In genomic region chr8:84767221-84767620, GRCm38 (mm10) we compare ENCODE assay signal across 21 mouse cellular contexts. TPM values are rescaled to one million over a fixed set of nuclear protein-coding genes. Genes with fewer than 3 reads are reported as not detected.
DNase-seq lines count a peak whose midpoint lies in the region; ATAC-seq and TF ChIP-seq lines count a peak whose summit lies in the region.
"Had no signal": no experiment of that assay in that cellular context is flagged by ENCODE, and none has a peak within 500 bp of the region (broad histone marks: within the 10 kb centered on the region; RNA-seq: fewer than 3 reads in every experiment).

No protein-coding gene starts in this region.

- peaks cover 62% of the 10 kb centered on the region for H3K36me3 ChIP-seq in embryonic facial prominence, embryonic 13.5 days
- no peaks in the 10 kb centered on the region for H3K36me3 ChIP-seq in embryonic facial prominence, embryonic 10.5 days (replicated peaks)
- H3K36me3 ChIP-seq in hindbrain, embryonic 13.5 days: no peaks in the 10 kb centered on the region
- H3K36me3 ChIP-seq in hindbrain, embryonic 14.5 days (replicated peaks; ENCODE audit: control insufficient read depth, insufficient read depth): no peaks in the 10 kb centered on the region
- no peaks in the 10 kb centered on the region for H3K36me3 ChIP-seq in midbrain, embryonic 15.5 days (replicated peaks)
- no peaks in the 10 kb centered on the region for H3K36me3 ChIP-seq in midbrain, postnatal 0 days (ENCODE audit: insufficient read depth, low read length)
- H3K36me3 ChIP-seq: heart, embryonic 10.5 days; intestine, embryonic 15.5 days had no signal

- no peak overlapping the region for H3K4me2 ChIP-seq in embryonic facial prominence, embryonic 13.5 days
- 0 out of 2 replicates have a peak overlapping the region, but pooled peaks have one; percentile 15 for H3K4me2 ChIP-seq in hindbrain, embryonic 13.5 days
- H3K4me2 ChIP-seq in hindbrain, embryonic 14.5 days (replicated peaks): no peak overlapping the region; the same call in 1 of the 2 replicates
- H3K4me2 ChIP-seq in midbrain, embryonic 15.5 days: peak overlapping the region; percentile 6; the same call in 1 of the 2 replicates
- no peak overlapping the region for H3K4me2 ChIP-seq in midbrain, postnatal 0 days (ENCODE audit: low read depth, low read length, poor library complexity, severe bottlenecking)
- H3K4me2 ChIP-seq: intestine, embryonic 15.5 days; limb, embryonic 12.5 days; liver, embryonic 11.5 days had no signal

- H3K9me3 ChIP-seq in embryonic facial prominence, embryonic 13.5 days: no peaks in the 10 kb centered on the region
- H3K9me3 ChIP-seq in embryonic facial prominence, embryonic 10.5 days: no peaks in the 10 kb centered on the region
- H3K9me3 ChIP-seq in hindbrain, embryonic 13.5 days: no peaks in the 10 kb centered on the region
- no peaks in the 10 kb centered on the region for H3K9me3 ChIP-seq in hindbrain, embryonic 14.5 days (ENCODE audit: control insufficient read depth, low read length)
- no peaks in the 10 kb centered on the region for H3K9me3 ChIP-seq in midbrain, embryonic 15.5 days
- H3K9me3 ChIP-seq in midbrain, postnatal 0 days (ENCODE audit: low read length): no peaks in the 10 kb centered on the region
- H3K9me3 ChIP-seq: heart, embryonic 10.5 days; intestine, embryonic 15.5 days; limb, embryonic 12.5 days had no signal

- ATAC-seq in embryonic facial prominence, embryonic 13.5 days (ENCODE audit: insufficient number of reproducible peaks, insufficient read depth, low FRiP score, low TSS enrichment, low read depth): no peak
- no peak for ATAC-seq in hindbrain, embryonic 13.5 days (ENCODE audit: low FRiP score)
- no peak for ATAC-seq in hindbrain, embryonic 14.5 days (ENCODE audit: low FRiP score)
- no peak for ATAC-seq in midbrain, embryonic 15.5 days (replicated peaks)
- ATAC-seq in midbrain, postnatal 0 days (ENCODE audit: low FRiP score): no peak
- ATAC-seq: intestine, embryonic 15.5 days; liver, postnatal 0 days; lung, postnatal 0 days had no signal

- no peak for DNase-seq in embryonic facial prominence, embryonic 10.5 days (ENCODE audit: low spot score)
- DNase-seq in hindbrain, embryonic 14.5 days (ENCODE audit: low spot score): no peak
- DNase-seq in midbrain, postnatal 0 days (ENCODE audit: low spot score): no peak
- DNase-seq in heart, adult 11 months: no peak
- DNase-seq: adrenal gland, adult 2 months; heart, postnatal 4 days; kidney, adult 8-10 months; kidney, postnatal 10 days; liver, postnatal 0 days; right cerebral cortex, postnatal 25 days; spleen, adult 18-20 months had no signal

- TF ChIP-seq CTCF in midbrain, postnatal 0 days (IDR thresholded peaks at IDR 0.05): no peak

- H3K9ac ChIP-seq in embryonic facial prominence, embryonic 13.5 days: 0 out of 2 replicates have a peak overlapping the region, but pooled peaks have one; percentile 11
- H3K9ac ChIP-seq in hindbrain, embryonic 13.5 days: no peak overlapping the region
- no peak overlapping the region for H3K9ac ChIP-seq in hindbrain, embryonic 14.5 days
- no peak overlapping the region for H3K9ac ChIP-seq in midbrain, embryonic 15.5 days
- no peak overlapping the region for H3K9ac ChIP-seq in midbrain, postnatal 0 days (replicated peaks; ENCODE audit: low read length, poor library complexity, severe bottlenecking)
- H3K9ac ChIP-seq: intestine, embryonic 15.5 days; limb, embryonic 12.5 days; liver, postnatal 0 days had no signal

- WGBS in embryonic facial prominence, embryonic 13.5 days: 75% methylated on average over 10 of the region's 10 CpGs
- WGBS in embryonic facial prominence, embryonic 10.5 days: 78% methylated on average over 10 of the region's 10 CpGs
- 82% methylated on average over 10 of the region's 10 CpGs for WGBS in hindbrain, embryonic 13.5 days
- 71% methylated on average over 10 of the region's 10 CpGs for WGBS in hindbrain, embryonic 14.5 days
- 80% methylated on average over 10 of the region's 10 CpGs for WGBS in midbrain, embryonic 15.5 days
- WGBS in midbrain, postnatal 0 days: 80% methylated on average over 10 of the region's 10 CpGs

- H3K4me3 ChIP-seq in embryonic facial prominence, embryonic 13.5 days: no peak overlapping the region
- H3K4me3 ChIP-seq in embryonic facial prominence, embryonic 10.5 days: no peak overlapping the region
- H3K4me3 ChIP-seq in hindbrain, embryonic 13.5 days: no peak overlapping the region
- no peak overlapping the region for H3K4me3 ChIP-seq in hindbrain, embryonic 14.5 days (replicated peaks; ENCODE audit: low read length)
- no peak overlapping the region for H3K4me3 ChIP-seq in midbrain, embryonic 15.5 days
- no peak overlapping the region for H3K4me3 ChIP-seq in midbrain, postnatal 0 days (ENCODE audit: low read depth, low read length)
- H3K4me3 ChIP-seq: heart, embryonic 10.5 days; intestine, embryonic 15.5 days; limb, embryonic 12.5 days had no signal

- peaks cover 48% of the 10 kb centered on the region for H3K4me1 ChIP-seq in embryonic facial prominence, embryonic 13.5 days
- peaks cover 39% of the 10 kb centered on the region for H3K4me1 ChIP-seq in embryonic facial prominence, embryonic 10.5 days
- H3K4me1 ChIP-seq in hindbrain, embryonic 13.5 days (replicated peaks): peaks cover 56% of the 10 kb centered on the region
- peaks cover 24% of the 10 kb centered on the region for H3K4me1 ChIP-seq in hindbrain, embryonic 14.5 days (replicated peaks; ENCODE audit: control insufficient read depth, insufficient read depth, low read length)
- H3K4me1 ChIP-seq in midbrain, embryonic 15.5 days: peaks cover 30% of the 10 kb centered on the region
- peaks cover 7% of the 10 kb centered on the region; the same call in 1 of the 2 replicates for H3K4me1 ChIP-seq in midbrain, postnatal 0 days (ENCODE audit: insufficient read depth, low read length)

- no peak overlapping the region for H3K27ac ChIP-seq in embryonic facial prominence, embryonic 13.5 days
- H3K27ac ChIP-seq in embryonic facial prominence, embryonic 10.5 days (replicated peaks): no peak overlapping the region
- no peak overlapping the region for H3K27ac ChIP-seq in hindbrain, embryonic 13.5 days
- no peak overlapping the region for H3K27ac ChIP-seq in hindbrain, embryonic 14.5 days
- H3K27ac ChIP-seq in midbrain, embryonic 15.5 days: no peak overlapping the region
- H3K27ac ChIP-seq in midbrain, postnatal 0 days (ENCODE audit: low read depth, low read length): no peak overlapping the region
- H3K27ac ChIP-seq: heart, embryonic 10.5 days; intestine, embryonic 15.5 days; macrophage had no signal

- peaks cover 94% of the 10 kb centered on the region for H3K27me3 ChIP-seq in embryonic facial prominence, embryonic 13.5 days
- peaks cover 100% of the 10 kb centered on the region for H3K27me3 ChIP-seq in embryonic facial prominence, embryonic 10.5 days (replicated peaks; ENCODE audit: low read depth, poor library complexity, severe bottlenecking)
- H3K27me3 ChIP-seq in hindbrain, embryonic 13.5 days: peaks cover 100% of the 10 kb centered on the region
- peaks cover 77% of the 10 kb centered on the region for H3K27me3 ChIP-seq in hindbrain, embryonic 14.5 days (ENCODE audit: control insufficient read depth, insufficient read depth, low read length)
- H3K27me3 ChIP-seq in midbrain, embryonic 15.5 days (replicated peaks): peaks cover 47% of the 10 kb centered on the region
- H3K27me3 ChIP-seq in midbrain, postnatal 0 days (ENCODE audit: insufficient read depth, low read length): 0 out of 2 replicates have a peak, but pooled peaks cover 19% of the 10 kb centered on the region

RNA-seq across cellular contexts. Expression of gene Nfix, which starts 32.9 kb away (rescaled TPM):
- polyA plus RNA-seq in embryonic facial prominence, embryonic 13.5 days (2015; fragmentation: Nextera tagmentation; extraction: Ambion mirVana): 37.0 and 42.9 TPM in 2 replicates
- 0.29 and 0.77 TPM in 2 replicates for polyA plus RNA-seq in embryonic facial prominence, embryonic 10.5 days (2016; fragmentation: Nextera tagmentation; extraction: Ambion mirVana)
- 35.3 and 44.1 TPM in 2 replicates for polyA plus RNA-seq in hindbrain, embryonic 13.5 days (2015; fragmentation: Nextera tagmentation; extraction: Ambion mirVana)
- polyA plus RNA-seq in hindbrain, embryonic 14.5 days (2014; fragmentation: Nextera tagmentation; extraction: Ambion mirVana): 78.8 and 82.4 TPM in 2 replicates
- polyA plus RNA-seq in midbrain, embryonic 15.5 days (2015; fragmentation: Nextera tagmentation; extraction: Ambion mirVana): 48.6 and 54.0 TPM in 2 replicates
- total RNA-seq in midbrain, postnatal 0 days (2014; rRNA removed): 40.1 and 62.5 TPM in 2 replicates
- 41.7 and 53.7 TPM in 2 replicates for polyA plus RNA-seq in midbrain, postnatal 0 days (2015; fragmentation: Nextera tagmentation; extraction: Ambion mirVana)

RNA-seq across cellular contexts. Expression of gene G430095P16Rik, which starts 44.4 kb away (rescaled TPM):
- polyA plus RNA-seq in embryonic facial prominence, embryonic 13.5 days (2015; fragmentation: Nextera tagmentation; extraction: Ambion mirVana): 6.1 and 6.2 TPM in 2 replicates
- polyA plus RNA-seq in embryonic facial prominence, embryonic 10.5 days (2016; fragmentation: Nextera tagmentation; extraction: Ambion mirVana): 1.6 and 3.6 TPM in 2 replicates
- polyA plus RNA-seq in hindbrain, embryonic 13.5 days (2015; fragmentation: Nextera tagmentation; extraction: Ambion mirVana): 1.0 and 2.3 TPM in 2 replicates
- 0.55 and 0.71 TPM in 2 replicates for polyA plus RNA-seq in hindbrain, embryonic 14.5 days (2014; fragmentation: Nextera tagmentation; extraction: Ambion mirVana)
- 0.97 and 1.8 TPM in 2 replicates for polyA plus RNA-seq in midbrain, embryonic 15.5 days (2015; fragmentation: Nextera tagmentation; extraction: Ambion mirVana)
- not detected in 2 replicates for total RNA-seq in midbrain, postnatal 0 days (2014; rRNA removed)
- 0.39 and 0.71 TPM in 2 replicates for polyA plus RNA-seq in midbrain, postnatal 0 days (2015; fragmentation: Nextera tagmentation; extraction: Ambion mirVana)
- total RNA-seq: layer of hippocampus, postnatal 25 days had no signal
- polyA plus RNA-seq: macrophage had no signal

RNA-seq across cellular contexts. Expression of gene Dand5, which starts 55.4 kb away (rescaled TPM):
- polyA plus RNA-seq in embryonic facial prominence, embryonic 13.5 days (2015; fragmentation: Nextera tagmentation; extraction: Ambion mirVana): 7.0 TPM in 2 replicates
- 2.8 and 3.0 TPM in 2 replicates for polyA plus RNA-seq in embryonic facial prominence, embryonic 10.5 days (2016; fragmentation: Nextera tagmentation; extraction: Ambion mirVana)
- 10.8 and 11.5 TPM in 2 replicates for polyA plus RNA-seq in hindbrain, embryonic 13.5 days (2015; fragmentation: Nextera tagmentation; extraction: Ambion mirVana)
- polyA plus RNA-seq in hindbrain, embryonic 14.5 days (2014; fragmentation: Nextera tagmentation; extraction: Ambion mirVana): 13.5 and 14.6 TPM in 2 replicates
- 12.3 and 13.4 TPM in 2 replicates for polyA plus RNA-seq in midbrain, embryonic 15.5 days (2015; fragmentation: Nextera tagmentation; extraction: Ambion mirVana)
- total RNA-seq in midbrain, postnatal 0 days (2014; rRNA removed): 7.6 and 7.7 TPM in 2 replicates
- polyA plus RNA-seq in midbrain, postnatal 0 days (2015; fragmentation: Nextera tagmentation; extraction: Ambion mirVana): 12.6 and 14.5 TPM in 2 replicates

Comparison
In these comparisons a context has a peak if more than half of its experiments do, and no peak if none do; other contexts are left out.
1. H3K4me2 ChIP-seq: peak in hindbrain, embryonic 13.5 days (single experiment) and midbrain, embryonic 15.5 days (single experiment); none in embryonic facial prominence, embryonic 13.5 days (single experiment), hindbrain, embryonic 14.5 days (single experiment) and midbrain, postnatal 0 days (single experiment).
2. RNA of gene Nfix, which starts 32.9 kb away (polyA plus RNA-seq): 78.8 to 82.4 TPM in hindbrain, embryonic 14.5 days, 41.7 to 53.7 TPM in midbrain, postnatal 0 days, 48.6 to 54.0 TPM in midbrain, embryonic 15.5 days, 35.3 to 44.1 TPM in hindbrain, embryonic 13.5 days and 37.0 to 42.9 TPM in embryonic facial prominence, embryonic 13.5 days; 0.29 to 0.77 TPM in embryonic facial prominence, embryonic 10.5 days; every median in the first group is over 10 times any median in the second.